Mouse (Mus musculus) testis, postnatal 14 days (tissue): ENCODE measurements around the gene Anapc13.

Experiments
- DNase-seq: peaks from one replicate; pipeline ENCODE4 v3.0.0; 2021; ENCODE audit warnings: low spot score

The Anapc13 gene

DNA sequence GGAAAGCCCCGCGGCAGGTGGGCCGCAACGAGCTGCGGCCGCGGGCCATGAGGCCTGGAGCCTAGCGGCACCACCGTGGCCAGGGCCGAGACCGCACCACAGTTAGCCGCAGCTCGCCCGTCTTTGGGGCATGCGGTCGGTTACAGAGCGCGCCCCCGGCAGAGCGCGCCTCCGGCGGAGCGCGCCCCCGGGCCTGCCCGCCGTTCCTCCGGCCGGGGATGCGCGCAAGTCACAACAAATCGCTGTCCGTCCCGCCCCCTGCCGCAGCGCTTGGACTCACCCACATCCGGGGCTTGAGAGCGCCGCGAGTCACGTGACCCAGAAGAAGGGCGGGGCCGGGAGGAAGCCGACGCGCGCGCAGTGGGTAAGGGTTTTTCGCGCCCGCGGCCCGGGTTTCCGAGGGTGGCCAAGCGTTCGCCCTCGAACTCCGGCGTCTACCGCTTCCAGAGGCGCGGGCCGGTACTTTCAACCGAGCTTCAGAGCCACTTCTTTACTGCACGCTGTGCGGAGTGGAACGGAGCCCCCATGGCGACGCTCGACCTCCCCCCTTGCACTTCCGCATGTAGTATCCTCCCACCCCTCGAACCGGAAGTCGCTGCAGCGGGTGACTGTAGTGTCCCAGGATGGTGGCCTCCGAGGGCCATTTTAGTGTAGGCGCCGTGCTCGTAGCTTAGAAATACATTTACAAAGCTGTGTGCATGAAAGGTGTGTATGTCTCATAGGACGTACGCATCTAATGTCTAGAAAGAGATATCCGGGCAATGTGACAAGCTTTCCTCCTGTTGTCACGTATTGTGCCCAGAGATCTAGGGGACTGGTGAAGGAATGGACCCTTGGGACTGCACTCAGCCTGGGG lies at the start of gene Anapc13, which contains the start of gene Cep63:
TSS of gene Anapc13 (plus strand) at position 314 of the 856 bp plus-strand sequence.
TSS of gene Cep63 (minus strand) at position 552 of the 856 bp plus-strand sequence.
- DNase-seq, result peak; percentile 97

DNA sequence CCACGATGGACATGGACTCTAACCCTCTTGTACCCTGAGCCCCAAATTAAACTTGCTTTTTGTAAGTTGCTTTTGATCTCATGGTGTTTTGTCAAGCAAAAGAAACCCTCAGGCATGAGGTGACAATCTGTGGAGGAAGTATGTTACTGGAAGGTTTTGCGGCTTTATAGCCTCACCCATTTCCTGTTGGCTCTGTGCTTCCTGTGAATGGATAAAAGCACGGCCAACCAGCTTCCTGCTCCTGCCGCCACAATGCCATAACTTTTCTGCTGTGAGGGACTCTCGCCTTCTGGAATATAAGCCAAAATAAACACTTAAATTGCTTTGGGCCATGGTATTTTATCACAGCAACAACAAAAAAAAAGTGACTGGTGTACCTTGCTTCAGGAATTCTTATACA lies 48.6 kb upstream of the Anapc13 start:
- no peak for DNase-seq

GRCm38 (mm10) chr9:102581921-102582469 lies 44.1 kb upstream of the Anapc13 start:
- DNase-seq, result no peak

DNA sequence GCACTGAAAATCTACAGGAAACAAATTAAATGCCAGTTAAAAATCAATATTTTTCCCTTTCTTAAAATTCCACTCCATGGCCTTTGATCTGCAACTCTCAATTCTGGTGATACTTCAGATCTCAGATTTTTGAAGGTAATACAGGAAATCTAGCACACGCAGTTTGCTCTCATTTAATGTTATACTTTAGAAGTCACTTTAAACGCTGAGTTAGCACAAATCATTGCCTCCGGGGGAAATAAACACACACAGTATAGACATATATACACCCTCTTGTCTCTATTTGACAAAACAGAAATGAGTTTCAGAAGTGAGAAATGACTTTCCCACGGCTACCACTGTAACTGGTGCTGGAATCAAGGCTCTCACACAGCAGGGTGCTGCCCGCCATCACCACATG lies 38.7 kb upstream of the Anapc13 start:
- no peak for DNase-seq

GRCm38 (mm10) chr9:102594667-102595393 lies 31.3 kb upstream of the Anapc13 start:
- DNase-seq, result no peak

DNA sequence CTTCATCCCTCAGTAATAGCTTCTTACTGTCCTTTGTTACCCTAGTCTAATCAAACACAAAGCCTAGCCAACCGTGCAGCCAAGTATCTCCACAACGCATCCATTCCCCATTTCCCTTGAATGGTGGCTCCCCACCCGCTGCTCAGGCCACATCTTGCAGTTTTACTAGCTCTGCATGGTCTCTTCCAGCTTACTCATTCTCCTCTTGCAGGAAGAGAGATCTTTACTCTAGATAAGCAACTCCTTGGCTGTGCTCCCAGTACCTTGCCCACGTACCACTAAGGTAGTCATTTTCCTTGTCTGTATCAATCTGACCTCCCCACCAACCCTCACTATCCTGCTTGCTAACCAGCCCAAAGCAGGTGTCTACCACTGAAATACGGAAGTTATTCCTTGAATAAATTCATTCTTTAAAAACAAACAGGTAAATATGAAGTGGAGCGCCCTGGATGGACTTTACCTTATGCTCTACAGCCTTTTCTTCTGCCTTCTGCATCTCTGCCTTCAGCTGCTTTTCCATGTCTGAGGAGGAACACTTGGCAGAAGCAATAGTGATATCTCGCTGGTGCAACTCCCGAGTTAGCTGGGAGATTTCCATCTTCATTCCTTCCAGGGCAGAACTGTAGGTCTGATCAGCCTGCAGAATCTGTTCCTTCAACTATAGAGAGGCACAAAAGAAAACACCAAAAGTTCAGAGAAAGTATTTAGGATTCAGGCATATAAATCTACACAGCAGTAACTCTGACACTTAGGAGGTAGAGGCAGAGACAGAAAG lies 30.2 kb upstream of the Anapc13 start:
- DNase-seq, result peak; percentile 34

- DNase-seq, result no peak
Measured at GRCm38 (mm10) chr9:102601187-102601586, 24.9 kb upstream of the Anapc13 start.

DNA sequence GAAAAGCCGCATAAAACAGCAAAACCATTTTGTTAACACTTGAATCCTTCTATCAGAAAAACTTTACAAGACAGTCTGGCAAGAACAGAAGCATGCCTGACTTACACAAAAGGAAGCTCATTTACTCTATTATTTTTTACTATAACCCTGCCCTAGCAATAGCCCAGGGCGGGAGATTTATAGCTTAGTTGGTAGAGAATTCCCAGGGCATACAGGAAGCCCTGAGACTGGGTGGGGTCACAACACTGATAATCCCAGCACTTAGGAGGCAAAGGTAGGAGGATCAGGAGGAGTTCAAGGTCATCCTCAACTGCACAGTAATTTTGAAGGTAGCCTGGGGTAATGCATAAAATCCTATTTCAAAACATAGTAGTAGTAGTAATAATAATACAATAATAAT lies 24.4 kb upstream of the Anapc13 start:
- DNase-seq, result no peak

DNA sequence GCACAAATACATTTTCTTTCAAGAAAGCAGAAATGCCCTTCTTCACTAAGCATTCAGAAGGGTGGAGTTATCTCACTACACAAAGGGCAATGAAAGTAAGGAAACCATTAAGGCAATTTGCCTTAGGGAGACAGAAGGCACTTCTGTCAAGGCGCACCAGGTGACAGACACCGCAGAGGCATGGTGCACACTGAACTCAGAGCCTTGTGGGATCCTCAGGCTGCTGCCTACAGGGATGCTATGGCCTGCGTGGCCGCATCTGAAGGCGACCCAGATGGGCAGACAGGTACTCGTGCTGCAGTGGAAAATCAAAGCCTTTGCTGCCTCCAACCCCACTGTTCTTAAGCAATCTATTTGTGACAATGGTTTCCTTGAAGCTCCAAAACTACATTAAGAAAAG lies 20.9 kb upstream of the Anapc13 start:
- no peak for DNase-seq

GRCm38 (mm10) chr9:102607471-102607870 lies 18.6 kb upstream of the Anapc13 start:
- no peak for DNase-seq

DNA sequence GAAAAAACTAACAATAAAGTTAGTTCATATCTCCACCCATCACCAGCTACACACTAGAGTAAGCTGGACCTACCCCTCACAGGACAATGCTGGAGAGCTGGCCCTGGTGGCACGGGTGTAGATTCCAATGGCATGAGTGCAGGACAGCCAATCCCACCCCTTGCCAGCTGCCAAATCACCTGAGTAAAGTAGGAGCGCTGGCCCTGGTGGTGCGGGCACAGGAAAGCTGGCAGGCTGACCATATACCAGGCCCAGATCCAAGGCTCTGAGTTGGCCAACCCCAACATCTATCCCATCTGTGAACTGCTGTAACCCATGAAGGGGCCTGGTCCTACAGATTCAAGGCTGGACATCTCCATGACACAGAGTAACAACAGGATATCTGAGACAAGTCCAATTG lies 16.9 kb upstream of the Anapc13 start:
- DNase-seq, result no peak

GRCm38 (mm10) chr9:102615071-102615470 lies 11.0 kb upstream of the Anapc13 start:
- DNase-seq, result no peak

DNA sequence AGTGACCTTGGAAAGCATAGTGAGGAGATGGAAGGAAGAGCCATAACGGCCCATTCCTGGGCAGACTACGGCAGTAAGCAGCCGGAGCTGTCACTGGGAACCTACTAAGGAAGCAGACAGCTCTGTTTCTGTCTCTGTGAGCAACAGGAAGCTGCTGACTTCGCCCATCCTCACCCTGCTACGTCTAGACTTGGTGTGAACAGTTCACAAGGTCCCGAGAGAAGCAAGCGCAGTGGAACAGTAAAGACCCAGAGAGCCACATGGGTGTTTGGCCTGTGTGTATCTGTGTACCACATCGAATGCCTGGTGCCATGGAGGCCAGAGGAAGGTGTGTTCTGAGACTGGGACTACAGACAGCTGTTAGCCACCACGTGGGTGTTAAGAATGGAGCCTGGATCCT lies 9.8 kb upstream of the Anapc13 start:
- no peak for DNase-seq

- no peak for DNase-seq
Measured at GRCm38 (mm10) chr9:102621385-102621784, 4.7 kb upstream of the Anapc13 start.

DNA sequence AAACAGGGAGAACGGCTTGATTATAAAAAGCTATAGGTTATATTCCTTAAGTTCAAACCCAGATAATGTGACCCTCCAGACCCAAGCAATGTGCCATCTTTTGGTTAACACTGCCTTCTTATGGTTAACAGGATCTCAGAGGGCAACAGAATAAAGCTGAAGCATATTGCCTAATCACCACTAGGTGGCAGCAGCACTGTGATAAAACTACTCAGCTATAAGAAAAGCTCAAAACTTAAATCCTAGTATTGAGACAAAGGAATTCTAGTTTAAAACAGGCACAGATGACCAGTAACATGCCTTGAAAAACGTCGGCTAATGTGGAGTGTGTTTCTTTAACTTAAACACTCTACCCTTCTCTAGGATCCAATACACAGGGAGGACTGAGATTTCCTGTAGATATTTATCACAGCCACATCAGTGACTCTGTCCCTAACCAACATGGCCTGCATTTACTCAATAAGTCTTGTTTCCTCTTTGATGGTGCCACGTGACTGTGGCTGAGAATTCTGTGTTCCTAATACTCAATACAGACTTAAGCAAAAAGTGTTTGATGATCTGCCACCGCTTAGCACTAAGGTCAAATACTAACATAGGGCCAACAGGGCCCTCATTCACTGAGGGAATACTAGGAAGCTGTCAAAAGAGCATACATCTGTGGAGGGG lies 3.8 kb upstream of the Anapc13 start:
- DNase-seq, result no peak

GRCm38 (mm10) chr9:102622876-102623275 lies 3.2 kb upstream of the Anapc13 start:
- no peak for DNase-seq

- DNase-seq, result no peak
Measured at GRCm38 (mm10) chr9:102623581-102623980, 2.5 kb upstream of the Anapc13 start.

GRCm38 (mm10) chr9:102625401-102625982 lies 604 bp upstream of the Anapc13 start:
- DNase-seq, result no peak

GRCm38 (mm10) chr9:102626839-102627225 lies 736 bp downstream of the Anapc13 start:
- no peak for DNase-seq

- no peak for DNase-seq
Measured at GRCm38 (mm10) chr9:102627442-102627841, 1.3 kb downstream of the Anapc13 start.

DNA sequence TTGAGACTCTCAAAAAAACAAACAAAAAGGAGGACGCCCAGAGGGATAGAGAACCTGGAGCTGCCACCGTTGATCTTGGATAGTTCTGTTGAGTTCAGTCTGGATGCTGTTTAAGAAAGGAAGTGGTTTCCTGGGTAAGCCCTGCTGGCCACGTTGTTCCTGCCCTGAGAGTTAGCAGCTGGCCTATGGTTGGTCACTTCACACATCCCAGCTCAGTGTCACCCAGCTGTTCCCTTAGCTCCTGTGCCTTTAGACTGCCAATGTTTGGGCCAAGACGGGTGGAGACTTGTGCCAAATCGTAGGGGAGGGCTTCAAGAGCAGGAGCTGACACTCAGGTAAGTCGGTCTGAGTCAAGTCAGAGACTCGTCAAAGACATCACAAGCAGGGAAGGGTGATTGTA lies 3.0 kb downstream of the Anapc13 start:
- DNase-seq, result no peak
